Mouse (Mus musculus) brain, embryonic 18.5 days (tissue): Measurements from ENCODE around the gene Med13l.

Experiments used
- DNase-seq: peaks from one replicate; pipeline ENCODE4 v3.0.0-alpha.2; 2012; ENCODE audit warnings: low read depth, low spot score

The Med13l gene

DNA sequence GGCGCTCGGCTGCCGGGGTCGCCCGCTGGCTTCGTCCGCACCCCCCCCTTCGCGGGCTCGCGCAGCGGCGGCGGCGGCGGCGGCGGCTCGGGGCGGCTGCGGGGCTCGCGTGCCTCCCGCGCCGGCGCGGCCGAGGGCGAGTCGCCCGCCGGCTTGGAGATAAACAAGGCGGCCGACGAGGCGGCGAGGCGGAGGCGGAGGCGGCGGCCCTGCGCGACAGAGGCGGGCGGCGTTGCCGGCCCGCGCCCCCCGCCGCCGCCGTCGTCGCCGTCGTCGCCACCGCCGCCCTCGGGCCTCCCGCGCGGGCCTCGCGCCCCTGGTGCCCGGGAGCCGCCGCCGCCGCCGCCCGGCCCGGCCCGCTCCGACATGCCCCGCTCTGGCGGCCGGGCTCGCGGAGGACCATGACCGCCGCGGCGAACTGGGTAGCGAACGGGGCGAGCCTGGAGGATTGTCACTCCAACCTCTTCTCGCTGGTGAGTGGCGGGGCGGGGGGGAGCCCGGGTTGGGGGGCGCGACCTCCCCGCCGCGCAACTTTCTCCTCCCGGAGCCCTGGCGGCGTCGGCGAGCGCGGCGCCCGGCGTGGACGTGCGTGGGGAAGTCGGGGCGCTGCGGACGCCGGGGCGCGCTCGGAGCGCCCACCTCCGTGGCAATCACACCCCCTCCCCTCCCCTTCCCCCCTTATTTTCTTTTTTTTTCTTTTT, at the start of gene Med13l:
Gene Med13l (plus strand): TSS at position 295 of the 701 bp plus-strand sequence.
- no peak for DNase-seq

DNA sequence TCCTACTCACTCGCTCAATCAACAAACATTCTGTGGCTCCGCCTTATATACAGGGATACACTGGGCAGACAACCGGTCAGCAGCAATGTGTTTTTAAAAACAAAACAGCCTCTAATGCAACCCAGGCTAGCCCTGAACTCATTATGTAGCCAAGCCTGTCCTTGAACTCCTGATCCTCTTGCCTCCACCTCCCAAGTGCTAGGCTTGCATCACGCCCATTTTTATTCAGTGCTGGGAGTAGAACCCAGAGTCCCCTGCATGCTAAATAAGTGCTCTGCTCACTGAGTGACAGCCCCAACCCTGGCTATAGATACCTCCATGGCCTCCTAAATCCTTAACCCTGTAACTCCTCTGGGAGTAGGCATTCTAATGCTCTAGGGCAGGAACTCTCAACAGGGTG, 49.5 kb upstream of the Med13l start:
- no peak for DNase-seq

DNA sequence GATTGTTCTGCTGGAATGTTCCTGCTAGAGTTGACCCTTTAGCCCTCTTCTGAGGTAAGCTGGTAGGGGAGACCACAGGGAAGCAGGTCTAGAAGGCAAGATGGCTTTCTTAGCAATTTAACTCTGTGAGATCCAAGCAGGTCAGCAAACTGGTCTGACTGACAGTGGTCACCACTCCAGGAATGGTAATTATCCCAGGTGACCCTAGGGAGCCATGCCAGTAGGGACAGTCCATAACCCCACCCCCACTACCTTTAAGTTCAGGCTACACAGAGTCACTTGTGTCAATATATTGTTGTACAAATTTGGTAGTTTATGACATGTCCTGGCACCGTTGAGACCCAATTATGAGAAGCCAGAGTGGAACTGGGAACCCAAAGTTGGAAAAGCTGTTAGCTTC, 47.5 kb upstream of the Med13l start:
- no peak for DNase-seq

DNA sequence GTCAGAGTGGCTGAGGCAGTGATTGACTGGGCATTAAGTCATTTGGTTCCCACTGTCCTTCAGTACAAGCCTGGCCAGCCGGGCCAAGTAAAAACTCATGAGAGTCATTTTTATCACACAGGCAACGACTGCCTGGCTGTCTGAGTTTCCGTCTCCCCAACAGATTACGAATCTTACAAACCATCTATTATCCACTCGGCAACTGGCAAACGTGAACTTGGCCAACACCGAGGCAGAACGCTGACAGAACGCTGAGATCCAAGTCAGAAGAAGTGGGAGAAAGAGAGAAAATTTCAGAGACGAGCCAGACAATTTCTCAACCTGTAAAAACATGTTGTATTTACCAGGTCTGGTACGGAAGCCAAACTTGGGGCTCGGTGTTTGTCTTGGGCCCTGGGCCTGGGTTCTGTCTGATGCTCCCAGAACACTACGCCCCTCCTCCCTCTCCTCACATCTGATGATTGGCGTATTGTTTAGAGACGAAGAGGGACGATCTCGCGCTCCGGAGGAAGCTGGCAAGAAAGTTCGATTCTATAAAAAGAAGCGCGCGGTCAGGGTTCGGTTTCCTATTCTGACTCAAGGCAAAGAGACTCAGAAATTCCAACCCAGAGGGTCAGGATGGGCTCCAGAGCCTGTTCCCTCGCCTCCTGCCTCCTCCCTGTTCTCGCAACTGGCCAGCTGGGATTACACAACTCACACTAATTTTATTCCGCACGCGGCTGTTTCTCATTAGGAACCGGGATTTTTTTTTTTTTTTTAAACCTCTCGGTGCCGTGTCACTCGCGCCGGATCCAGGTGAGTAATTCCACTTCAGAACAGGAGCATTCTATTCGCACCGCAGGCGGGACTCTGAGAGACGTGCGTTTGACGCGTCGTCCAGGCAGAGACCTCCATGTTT, 46.6 kb upstream of the Med13l start:
- peak; percentile 50 for DNase-seq

DNA sequence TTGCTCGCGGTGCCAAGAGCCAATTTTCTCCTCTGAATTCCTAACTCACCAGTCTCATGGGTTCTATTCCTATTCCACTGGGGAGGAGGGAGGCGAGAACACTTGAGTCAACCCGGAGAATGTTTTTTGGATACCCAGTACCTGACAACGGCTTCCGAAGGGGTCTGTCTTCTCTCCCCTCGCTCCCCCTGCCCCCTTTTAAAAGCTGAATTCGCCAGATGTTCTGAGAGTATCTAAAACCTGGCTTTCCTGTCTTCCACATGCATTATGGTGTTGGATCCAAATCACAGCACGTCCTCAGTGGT, 46.0 kb upstream of the Med13l start:
- no peak for DNase-seq

DNA sequence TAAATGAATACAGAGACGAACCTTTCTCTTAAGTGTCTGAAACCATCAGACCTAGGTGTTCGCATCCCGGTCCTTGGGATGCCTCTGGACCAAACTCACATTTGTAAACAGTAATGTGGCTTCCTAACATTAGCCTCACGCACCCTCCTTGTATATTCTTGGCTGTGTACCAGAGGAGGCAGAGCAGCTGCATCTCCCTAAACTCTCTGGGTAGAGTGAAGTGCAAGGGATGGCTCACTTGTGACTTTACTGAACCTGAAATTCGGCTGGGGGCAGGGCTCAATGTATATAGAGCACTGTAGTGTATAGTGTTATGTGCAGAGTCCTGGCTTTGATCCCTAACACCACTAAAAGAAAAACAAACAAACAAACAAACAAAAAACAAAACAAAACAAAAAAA, 45.6 kb upstream of the Med13l start:
- DNase-seq: no peak

DNA sequence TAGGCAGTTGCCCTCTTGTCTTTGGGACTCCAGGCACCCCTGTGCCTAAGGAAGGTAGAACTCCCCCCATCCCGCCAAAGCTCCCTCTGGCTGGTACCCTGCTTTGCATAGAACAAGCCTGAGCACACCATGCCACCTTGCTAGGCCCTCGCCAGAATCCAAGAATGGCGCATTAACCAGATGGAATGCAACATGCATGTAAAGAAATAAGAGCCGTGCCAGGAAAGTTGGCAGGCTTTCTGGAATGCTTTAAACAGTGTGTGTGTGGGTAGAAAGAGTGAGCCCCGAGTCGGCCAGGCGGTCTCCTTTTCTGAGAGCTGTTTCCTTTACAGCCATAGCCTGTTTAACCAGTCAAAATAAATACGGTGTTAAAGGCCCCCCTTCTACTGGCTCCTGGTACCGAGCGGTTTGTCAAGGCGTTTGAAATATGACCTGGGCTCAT, 45.2 kb upstream of the Med13l start:
- peak; percentile 64 for DNase-seq

DNA sequence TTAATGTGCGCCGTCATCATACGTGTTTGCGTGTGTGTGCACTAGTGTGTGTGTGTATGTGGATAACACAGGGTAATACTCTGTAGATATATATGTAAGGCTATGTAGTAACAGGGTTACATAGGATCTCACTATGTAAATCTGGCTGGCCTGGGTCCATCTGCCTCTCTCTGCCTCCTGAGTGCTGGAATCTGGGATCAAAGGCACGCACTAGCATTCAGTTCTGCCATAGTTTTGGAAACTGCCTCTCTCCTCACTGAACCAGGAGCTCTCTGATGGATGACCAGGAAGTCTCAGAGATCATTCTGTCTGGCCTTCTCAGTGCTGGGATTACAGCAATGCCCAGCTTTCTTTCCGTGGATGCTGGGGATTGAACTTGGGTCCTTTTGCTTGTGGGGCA, 44.4 kb upstream of the Med13l start:
- no peak for DNase-seq

DNA sequence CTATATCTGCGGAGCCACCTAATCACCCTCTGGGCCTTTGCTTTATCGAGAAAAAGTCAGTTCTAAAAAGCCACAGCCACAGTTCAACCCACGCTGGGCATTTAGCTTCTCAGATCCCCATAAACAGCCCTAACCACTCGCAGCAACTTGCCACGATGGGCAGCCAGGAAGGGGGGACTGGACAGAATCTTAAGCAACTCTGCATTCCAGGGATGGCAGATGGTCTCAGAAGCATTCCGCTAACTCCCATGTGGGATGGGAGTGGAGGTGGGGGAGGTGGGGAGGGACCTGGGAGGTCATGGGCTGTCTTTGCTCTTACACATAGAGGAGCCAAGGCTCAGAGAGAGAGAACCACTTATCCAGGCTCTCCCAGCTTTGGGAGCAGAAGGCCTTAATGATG, 44.0 kb upstream of the Med13l start:
- DNase-seq: no peak

DNA sequence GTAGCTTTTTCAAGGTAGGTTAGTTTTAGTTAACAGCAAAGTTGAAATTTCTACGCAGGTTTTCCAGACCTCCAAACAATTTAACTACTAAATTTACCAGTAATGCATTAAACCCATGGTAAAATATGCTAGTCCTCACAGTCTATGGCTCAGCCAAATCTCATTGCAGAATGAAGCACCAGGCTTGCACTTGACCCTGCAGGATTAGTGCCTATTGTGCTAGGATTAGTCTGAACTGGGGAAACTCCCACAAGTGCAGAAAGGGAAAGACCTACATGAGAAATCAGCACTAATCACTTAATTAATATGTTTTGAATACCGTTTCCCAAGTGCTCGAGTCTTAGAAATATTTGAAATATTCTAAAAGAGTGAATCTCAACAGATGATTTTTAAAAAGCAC, 40.0 kb upstream of the Med13l start:
- no peak for DNase-seq

DNA sequence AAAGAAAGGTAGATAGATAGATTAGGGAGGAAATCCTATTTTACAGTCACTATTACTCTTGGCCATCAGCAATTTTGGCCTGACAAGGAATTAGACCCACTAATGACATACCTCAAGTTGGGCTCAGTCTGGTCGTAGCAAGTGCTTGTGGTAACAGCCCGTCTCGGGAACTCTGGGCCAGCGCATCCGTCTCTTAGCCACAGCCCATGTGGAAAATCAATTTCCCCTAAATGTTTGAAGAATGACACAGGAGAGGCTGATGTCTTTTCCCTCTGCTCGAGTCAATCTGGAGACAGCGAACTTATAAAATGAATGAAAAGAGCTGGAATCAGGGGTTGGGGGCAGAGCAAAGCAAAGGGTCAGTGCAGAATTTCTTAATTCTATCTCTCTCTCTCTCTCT, 36.1 kb upstream of the Med13l start:
- DNase-seq: no peak

DNA sequence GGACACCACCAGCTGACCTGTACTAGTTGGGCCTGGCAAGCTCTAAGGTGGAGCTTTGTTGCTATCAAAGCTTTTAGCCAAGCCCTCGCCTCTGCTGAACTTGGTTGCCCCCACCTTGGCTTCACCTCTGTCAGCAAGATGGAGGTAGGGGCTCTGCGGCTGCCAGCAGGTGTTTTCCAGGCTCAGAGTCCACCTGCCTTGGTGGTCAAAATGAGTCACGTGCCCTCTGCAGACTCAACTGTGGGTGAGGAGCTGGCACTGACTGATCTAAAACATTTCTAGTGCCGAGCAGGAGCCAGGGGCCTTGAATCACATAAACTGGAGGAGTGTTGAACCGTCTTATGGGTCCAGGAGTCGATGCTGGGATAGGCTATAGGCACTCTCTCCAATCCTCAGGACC, 34.8 kb upstream of the Med13l start:
- DNase-seq: no peak

DNA sequence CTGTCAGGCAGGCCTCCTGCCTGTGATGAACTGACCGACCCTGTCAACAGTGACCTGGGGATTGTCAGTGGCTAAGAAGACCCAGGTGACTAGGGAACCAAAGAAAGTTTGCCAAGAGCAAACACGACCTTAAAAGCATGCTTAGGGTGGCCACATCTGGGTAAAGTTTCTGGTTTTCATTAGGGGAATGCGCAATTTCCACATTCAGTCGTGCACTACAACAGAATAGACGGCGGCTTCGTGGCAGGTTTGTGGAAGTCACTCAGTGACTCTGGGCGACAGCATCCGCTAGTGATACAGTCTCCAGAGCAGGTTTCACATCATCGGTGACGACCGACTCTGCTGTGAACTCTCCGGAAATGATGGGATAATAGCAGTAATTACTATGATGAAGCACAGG, 34.0 kb upstream of the Med13l start:
- DNase-seq: no peak

DNA sequence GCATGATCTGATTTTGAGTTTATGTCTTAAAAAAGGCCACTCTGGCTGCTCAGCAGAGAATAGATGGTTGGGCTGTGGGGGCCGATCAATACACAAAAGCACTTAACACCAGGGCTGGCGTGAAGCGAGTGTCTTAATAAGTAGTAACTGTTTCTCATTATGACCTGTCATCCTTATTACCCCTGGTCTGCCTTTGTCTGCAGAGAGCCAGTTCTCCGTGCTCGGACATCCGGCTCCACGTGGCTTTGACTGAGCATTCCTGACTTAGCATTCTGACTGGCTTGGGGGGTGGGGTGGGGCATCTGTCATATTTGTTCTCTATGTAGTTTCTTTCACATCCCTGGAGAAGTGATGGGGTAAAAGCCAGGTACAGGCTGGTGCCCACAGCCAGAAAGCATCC, 31.2 kb upstream of the Med13l start:
- DNase-seq: no peak

DNA sequence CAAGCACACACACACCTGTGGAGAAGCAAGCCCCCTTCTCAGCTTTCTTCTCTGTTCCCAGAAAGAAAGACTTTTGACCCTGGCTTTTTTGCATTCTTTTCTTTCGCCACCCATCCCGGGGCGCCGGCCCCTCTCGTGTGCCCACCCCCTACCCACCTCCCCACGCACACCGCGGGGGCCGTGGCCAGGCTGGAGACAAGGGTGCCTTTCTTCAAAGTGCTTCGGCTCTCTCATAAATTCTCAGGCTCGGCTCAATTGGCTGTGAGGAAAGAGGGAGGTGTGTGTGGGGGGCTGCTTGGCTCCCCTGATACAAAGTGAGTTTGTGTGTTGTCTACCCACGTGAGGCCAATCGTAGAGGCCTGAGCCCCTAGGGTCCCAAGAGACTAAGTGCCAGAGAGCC, 28.4 kb upstream of the Med13l start:
- DNase-seq: no peak

DNA sequence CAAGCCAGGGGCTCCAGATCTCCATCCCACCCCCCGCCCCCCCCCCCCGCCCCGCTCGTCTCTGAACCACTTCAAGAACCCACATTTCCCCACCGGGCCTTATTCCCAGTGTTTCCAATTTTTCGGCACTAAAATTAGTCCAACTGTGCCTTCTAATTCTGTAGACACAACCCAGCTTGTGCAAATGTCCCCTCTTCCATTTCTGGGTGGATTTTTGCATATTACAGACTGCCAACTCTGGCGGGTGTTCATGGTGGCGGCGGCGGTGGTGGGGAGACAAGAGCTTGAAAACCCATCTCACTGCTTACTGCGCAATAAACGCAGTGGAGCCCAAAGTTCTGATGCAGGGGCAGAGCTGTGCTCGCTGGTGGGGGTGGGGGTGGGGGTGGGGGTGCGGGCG, 27.8 kb upstream of the Med13l start:
- DNase-seq: no peak

DNA sequence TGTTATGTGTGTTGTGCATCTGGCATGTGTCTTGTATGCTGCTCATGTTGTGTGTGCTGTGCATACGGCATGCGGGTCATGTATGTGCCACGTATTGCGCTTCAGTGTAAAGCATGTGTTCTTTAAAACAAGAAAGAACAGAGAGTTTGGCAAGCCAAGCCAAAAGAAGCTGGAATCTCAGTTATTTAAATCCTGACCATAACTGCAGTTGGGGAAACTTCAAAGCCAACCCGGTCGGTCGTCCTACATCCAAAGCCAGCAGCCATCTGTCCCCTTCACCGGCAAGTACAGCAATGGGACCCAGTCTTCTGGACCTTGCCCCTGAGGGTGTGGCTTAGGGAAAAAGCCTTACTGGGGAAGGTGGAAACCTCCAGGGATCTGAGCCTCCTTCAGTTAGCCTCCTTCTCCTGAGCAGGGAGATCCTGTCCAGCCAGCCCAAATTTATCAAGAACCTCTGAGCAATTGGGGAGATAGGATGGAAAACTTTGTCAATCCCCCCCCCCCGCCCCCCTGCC, 26.0 kb upstream of the Med13l start:
- no peak for DNase-seq

DNA sequence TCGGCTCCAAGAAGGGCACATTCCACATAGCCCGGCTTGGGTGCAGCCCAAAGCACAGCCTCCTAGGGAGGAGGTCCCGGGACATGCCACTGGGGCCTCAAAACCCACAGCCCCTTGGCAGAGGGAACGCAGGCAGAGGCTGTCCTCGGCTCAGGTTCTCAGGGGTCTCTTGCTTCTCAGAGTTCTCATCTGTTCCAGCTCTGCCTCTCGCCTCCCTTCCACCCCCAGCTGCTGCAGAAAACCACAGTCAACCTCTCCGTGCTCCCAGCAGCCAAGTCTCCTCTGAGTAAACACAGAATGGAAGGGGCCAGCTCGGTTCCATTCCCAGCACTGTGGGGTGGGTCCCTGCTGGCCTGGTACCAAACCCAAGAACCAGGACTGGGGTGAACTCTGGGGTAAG, 25.3 kb upstream of the Med13l start:
- no peak for DNase-seq

DNA sequence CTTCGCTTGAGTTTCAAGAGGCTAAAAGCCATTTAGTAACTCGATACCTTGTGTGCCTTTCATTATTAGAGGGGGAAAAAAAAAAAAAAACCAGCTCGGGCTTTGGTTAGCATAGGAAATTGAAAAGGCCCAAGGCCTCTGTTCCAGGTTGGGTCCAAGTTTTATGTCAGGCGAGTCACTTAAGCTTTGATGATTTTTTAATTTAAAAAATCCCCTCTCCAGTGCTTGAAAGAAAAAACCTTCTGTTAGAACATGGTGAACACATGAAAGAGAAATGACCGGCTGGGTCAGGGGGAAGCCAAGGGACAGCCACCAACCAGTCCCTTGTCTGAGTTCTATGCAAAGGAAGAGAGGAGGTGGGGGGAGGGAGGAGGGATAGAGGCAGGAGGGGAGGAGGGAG, 22.0 kb upstream of the Med13l start:
- no peak for DNase-seq

DNA sequence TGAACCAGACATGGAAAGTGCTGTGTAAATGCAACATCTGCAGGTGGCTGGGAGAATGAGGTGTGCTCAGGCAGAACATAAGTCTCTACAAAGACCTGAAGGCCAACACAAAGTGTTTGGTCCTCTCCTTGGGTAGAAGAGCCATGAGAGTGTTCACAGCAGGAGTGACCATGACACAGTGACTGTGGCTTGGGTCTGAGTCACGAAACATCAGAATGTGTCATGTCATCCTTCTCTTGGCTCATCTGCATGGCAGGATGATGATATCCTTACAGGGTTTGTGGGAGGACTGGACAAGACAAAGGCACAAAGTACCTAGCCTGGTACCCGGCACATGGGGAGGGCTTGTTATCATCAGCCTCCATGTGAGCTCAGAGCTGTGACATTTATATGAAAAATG, 16.7 kb upstream of the Med13l start:
- DNase-seq: no peak

DNA sequence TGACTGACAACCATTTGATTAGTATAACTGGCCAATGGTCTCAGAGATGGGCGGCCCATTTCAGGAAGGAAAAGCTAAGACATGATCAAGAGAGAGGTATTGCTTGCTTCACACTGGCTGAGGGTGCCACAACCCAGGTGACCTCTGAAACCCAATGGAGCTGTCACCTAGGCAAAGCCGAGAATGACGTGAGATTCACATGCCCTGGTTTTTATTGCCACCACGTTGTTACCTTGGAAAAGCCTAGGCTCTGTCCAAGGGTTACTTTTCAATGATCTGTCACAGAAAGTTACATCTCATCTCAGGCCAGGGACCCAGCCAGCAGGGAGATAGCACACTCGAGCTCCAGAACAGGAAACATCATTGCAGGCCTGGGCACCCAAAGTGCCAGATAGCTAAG, 10.0 kb upstream of the Med13l start:
- no peak for DNase-seq

DNA sequence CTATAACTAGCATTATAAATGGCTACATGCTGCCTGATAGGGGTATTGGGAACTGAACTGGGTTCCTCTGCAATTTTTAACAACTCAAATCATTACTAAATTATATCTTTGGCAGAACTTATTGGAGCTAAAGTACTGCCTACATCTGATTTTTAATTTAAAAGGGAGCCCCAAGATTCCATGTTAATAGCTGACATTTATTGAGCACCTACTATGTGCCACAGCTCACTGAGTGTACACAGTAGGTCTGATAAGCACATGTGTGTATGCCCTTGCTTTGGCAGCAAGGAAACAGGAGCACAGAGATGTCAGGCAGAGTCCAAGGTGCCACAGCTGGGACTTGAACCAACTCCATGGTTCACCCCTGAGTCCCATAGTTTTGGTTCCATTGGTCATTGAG, 7.2 kb upstream of the Med13l start:
- DNase-seq: no peak

DNA sequence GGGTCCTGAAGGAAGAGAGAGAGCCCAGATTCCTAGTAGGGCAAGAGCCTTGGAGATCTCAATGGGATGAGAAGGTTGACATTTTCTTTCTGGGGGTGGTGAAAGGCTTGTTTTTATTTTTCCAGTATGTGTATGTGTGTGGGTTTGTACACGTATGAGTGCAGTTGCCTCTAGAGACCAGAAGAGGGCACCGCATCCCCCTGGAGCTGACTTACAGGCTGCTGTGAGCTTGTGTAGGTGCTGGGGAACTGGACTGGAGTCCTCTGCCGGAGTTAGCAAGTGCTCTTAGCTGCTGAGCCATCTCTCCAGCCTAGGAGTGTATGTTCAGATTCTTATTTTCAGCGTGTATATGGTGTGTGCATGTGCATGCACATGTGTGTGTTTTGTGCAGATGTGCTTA, 5.2 kb upstream of the Med13l start:
- no peak for DNase-seq
